Comparison of ENCODE assay signal across 11 mouse cellular contexts in genomic region chr14:75064520-75064919, GRCm38 (mm10). TPM values are rescaled to one million over a fixed set of nuclear protein-coding genes. Genes with fewer than 3 reads are reported as not detected.
A peak's percentile ranks its signal among the peaks of the same experiment; 100 is the strongest.
DNase-seq lines count a peak whose midpoint lies in the region; ATAC-seq lines count a peak whose summit lies in the region.
"Had no signal": no experiment of that assay in that cellular context is flagged by ENCODE, and none has a peak within 500 bp of the region (broad histone marks: within the 10 kb centered on the region; RNA-seq: fewer than 3 reads in every experiment).

No protein-coding gene starts in this region.

- ATAC-seq in liver, embryonic 11.5 days (replicated peaks; ENCODE audit: low FRiP score): peak; percentile 37; the same call in 1 of the 2 replicates

- WGBS in liver, embryonic 11.5 days: 71% methylated on average over 7 of the region's 7 CpGs

- peak; percentile 24 for DNase-seq in CD4-positive helper T cell, adult 2 months (ENCODE audit: low read depth, low spot score)
- peak; percentile 33 for DNase-seq in T-cell, adult 2 months (ENCODE audit: low spot score)
- no peak for DNase-seq in liver, embryonic 11.5 days (ENCODE audit: low spot score)
- DNase-seq in monocyte, adult 2 months (ENCODE audit: low read depth in 1 of 2, low spot score in 2 of 2): peak; percentile 48 to 70
- no peak for DNase-seq in layer of hippocampus, adult 9-10 months (ENCODE audit: low spot score)
- DNase-seq in ovary, postnatal 14 days (ENCODE audit: low spot score): no peak
- DNase-seq in neural tube, embryonic 10.5 days (ENCODE audit: extremely low spot score, low spot score): no peak
- DNase-seq: cerebellum, adult 2 months; gastrocnemius, postnatal 25 days; kidney, postnatal 36 days had no signal

- H3K27me3 ChIP-seq in liver, embryonic 11.5 days (replicated peaks; ENCODE audit: control insufficient read depth, insufficient read depth, low read length): no peaks in the 10 kb centered on the region
- H3K27me3 ChIP-seq: hindbrain, embryonic 13.5 days had no signal

- no peak overlapping the region for H3K4me2 ChIP-seq in liver, embryonic 11.5 days
- H3K4me2 ChIP-seq: hindbrain, embryonic 13.5 days had no signal

- no peaks in the 10 kb centered on the region for H3K4me1 ChIP-seq in liver, embryonic 11.5 days (replicated peaks; ENCODE audit: control insufficient read depth, insufficient read depth, low read length)
- H3K4me1 ChIP-seq: hindbrain, embryonic 13.5 days had no signal

- H3K9me3 ChIP-seq in liver, embryonic 11.5 days (ENCODE audit: control insufficient read depth, low read length): no peaks in the 10 kb centered on the region
- H3K9me3 ChIP-seq: hindbrain, embryonic 13.5 days had no signal

- no peak overlapping the region for H3K4me3 ChIP-seq in liver, embryonic 11.5 days (ENCODE audit: low read depth, low read length)
- H3K4me3 ChIP-seq: hindbrain, embryonic 13.5 days had no signal

- H3K27ac ChIP-seq in liver, embryonic 11.5 days (ENCODE audit: low read depth, low read length): no peak overlapping the region
- H3K27ac ChIP-seq: hindbrain, embryonic 13.5 days had no signal

- no peak overlapping the region for H3K9ac ChIP-seq in liver, embryonic 11.5 days (ENCODE audit: low read depth, low read length)
- H3K9ac ChIP-seq: hindbrain, embryonic 13.5 days had no signal

- H3K36me3 ChIP-seq in liver, embryonic 11.5 days (ENCODE audit: control insufficient read depth, insufficient read depth, low read length): no peaks in the 10 kb centered on the region
- H3K36me3 ChIP-seq: hindbrain, embryonic 13.5 days had no signal

RNA-seq across cellular contexts. Expression of gene Rubcnl, which starts 48.7 kb away (rescaled TPM):
- 0.26 TPM in 1 of 2 replicates, not detected in the other for polyA plus RNA-seq in liver, embryonic 11.5 days (2014; fragmentation: Nextera tagmentation; extraction: Ambion mirVana)

Comparison
In these comparisons a context has a peak if more than half of its experiments do, and no peak if none do; other contexts are left out.
1. DNase-seq: peak in CD4-positive helper T cell, adult 2 months (single experiment), T-cell, adult 2 months (single experiment) and monocyte, adult 2 months (2 of 2); none in liver, embryonic 11.5 days (single experiment), layer of hippocampus, adult 9-10 months (single experiment), ovary, postnatal 14 days (single experiment) and neural tube, embryonic 10.5 days (single experiment).